ENCODE assay signal across 10 mouse cellular contexts in genomic region chr12:108241626-108242025, GRCm38 (mm10). TPM values are rescaled to one million over a fixed set of nuclear protein-coding genes. Genes with fewer than 3 reads are reported as not detected.
DNase-seq lines count a peak whose midpoint lies in the region; ATAC-seq and TF ChIP-seq lines count a peak whose summit lies in the region.
"Had no signal": no experiment of that assay in that cellular context is flagged by ENCODE, and none has a peak within 500 bp of the region (broad histone marks: within the 10 kb centered on the region; RNA-seq: fewer than 3 reads in every experiment).

No protein-coding gene starts in this region.

- H3K36me3 ChIP-seq in forebrain, postnatal 0 days (ENCODE audit: insufficient read depth): no peaks in the 10 kb centered on the region
- no peaks in the 10 kb centered on the region for H3K36me3 ChIP-seq in midbrain, embryonic 11.5 days (ENCODE audit: control insufficient read depth, insufficient read depth, low read length)

- no peak for TF ChIP-seq CTCF in forebrain, postnatal 0 days (IDR thresholded peaks at IDR 0.05; ENCODE audit: low read depth)

- no peak for ATAC-seq in forebrain, postnatal 0 days
- ATAC-seq in midbrain, embryonic 11.5 days (ENCODE audit: low FRiP score): no peak

- no peaks in the 10 kb centered on the region for H3K9me3 ChIP-seq in forebrain, postnatal 0 days (ENCODE audit: low read length)
- H3K9me3 ChIP-seq in midbrain, embryonic 11.5 days (ENCODE audit: control insufficient read depth, low read length): no peaks in the 10 kb centered on the region

- 44% methylated on average over 6 of the region's 6 CpGs for WGBS in forebrain, postnatal 0 days
- 48% methylated on average over 6 of the region's 6 CpGs for WGBS in midbrain, embryonic 11.5 days

- peak; percentile 58 to 61 for DNase-seq in cerebellum, postnatal 10 days
- DNase-seq in cerebellum, postnatal 25 days: no peak
- DNase-seq in R1 (ENCODE audit: low read depth, low spot score): peak; percentile 23
- no peak for DNase-seq in forebrain, postnatal 0 days
- DNase-seq in midbrain, embryonic 11.5 days (ENCODE audit: low spot score, missing footprints): peak; percentile 92
- no peak for DNase-seq in urinary bladder, postnatal 14 days (ENCODE audit: low spot score)
- no peak for DNase-seq in frontal cortex, postnatal 10 days (ENCODE audit: low spot score in 2 of 2)
- DNase-seq in frontal cortex, postnatal 14 days (ENCODE audit: low spot score in 2 of 2): no peak
- DNase-seq: lung, embryonic 14.5 days had no signal

- no peaks in the 10 kb centered on the region for H3K27me3 ChIP-seq in forebrain, postnatal 0 days (ENCODE audit: insufficient read depth, low read length)
- H3K27me3 ChIP-seq in midbrain, embryonic 11.5 days (ENCODE audit: control insufficient read depth, insufficient read depth, low read length): no peaks in the 10 kb centered on the region

- H3K27ac ChIP-seq in forebrain, postnatal 0 days (ENCODE audit: low read depth, low read length): 0 out of 2 replicates have a peak overlapping the region, but pooled peaks have one; percentile 9
- peak overlapping the region; percentile 89 for H3K27ac ChIP-seq in midbrain, embryonic 11.5 days (ENCODE audit: low read depth, low read length)
- H3K27ac ChIP-seq: left cerebral cortex, adult 2 months had no signal

- H3K4me3 ChIP-seq in forebrain, postnatal 0 days (ENCODE audit: low read depth, low read length): no peak overlapping the region
- no peak overlapping the region for H3K4me3 ChIP-seq in midbrain, embryonic 11.5 days (ENCODE audit: low read depth, low read length)
- H3K4me3 ChIP-seq: left cerebral cortex, adult 2 months had no signal

- H3K4me1 ChIP-seq in forebrain, postnatal 0 days (ENCODE audit: insufficient read depth): peaks cover 44% of the 10 kb centered on the region
- H3K4me1 ChIP-seq in midbrain, embryonic 11.5 days (ENCODE audit: control insufficient read depth, insufficient read depth, low read length): peaks cover 81% of the 10 kb centered on the region

- H3K9ac ChIP-seq in forebrain, postnatal 0 days: no peak overlapping the region
- peak overlapping the region; percentile 53 for H3K9ac ChIP-seq in midbrain, embryonic 11.5 days (ENCODE audit: low read length)
- H3K9ac ChIP-seq: lung, embryonic 14.5 days had no signal

- peak overlapping the region; percentile 26; the same call in 1 of the 2 replicates for H3K4me2 ChIP-seq in forebrain, postnatal 0 days (ENCODE audit: low read depth)
- peak overlapping the region; percentile 25 for H3K4me2 ChIP-seq in midbrain, embryonic 11.5 days
- H3K4me2 ChIP-seq: lung, embryonic 14.5 days had no signal

RNA-seq across cellular contexts. Expression of gene Ccdc85c, which starts 33.6 kb away (rescaled TPM):
- 66.1 and 68.0 TPM in 2 replicates for total RNA-seq in forebrain, postnatal 0 days (2014; rRNA removed)
- 15.5 and 16.2 TPM in 2 replicates for polyA plus RNA-seq in forebrain, postnatal 0 days (2015; fragmentation: Nextera tagmentation; extraction: Ambion mirVana)
- polyA plus RNA-seq in midbrain, embryonic 11.5 days (2014; fragmentation: Nextera tagmentation; extraction: Ambion mirVana): 19.2 and 20.4 TPM in 2 replicates

Comparison
In these comparisons a context has a peak if more than half of its experiments do, and no peak if none do; other contexts are left out.
1. DNase-seq: peak in cerebellum, postnatal 10 days (2 of 2), R1 (single experiment) and midbrain, embryonic 11.5 days (single experiment); none in cerebellum, postnatal 25 days (0 of 2), forebrain, postnatal 0 days (single experiment), urinary bladder, postnatal 14 days (single experiment), frontal cortex, postnatal 10 days (0 of 2) and frontal cortex, postnatal 14 days (0 of 2).